Mouse (Mus musculus) neural tube, embryonic 11.5 days (tissue): ENCODE results near the gene Tns1. TPM values are rescaled to one million over a fixed set of nuclear protein-coding genes. Genes with fewer than 3 reads are reported as not detected.

Experiments
- ATAC-seq: fragments of 200-750 bp; cut with Nextera tagmentation; 2 replicates; pipeline ENCODE4 v1.8.0; 2017; ENCODE audit warnings: moderate number of reproducible peaks, mild to moderate bottlenecking, moderate TSS enrichment, moderate library complexity; ENCODE audit not compliant: insufficient read depth, low FRiP score, low TSS enrichment
- DNase-seq: peaks from one replicate; pipeline ENCODE4 v3.0.0-alpha.2; 2015; ENCODE audit warnings: low spot score
- H3K27ac ChIP-seq: fragments of 300-500 bp; sonication (generic); 2 replicates; pipeline ENCODE4 v1.5.1; 2014; ENCODE audit warnings: low read depth, mild to moderate bottlenecking, low read length
- H3K27me3 ChIP-seq: fragments of 300-500 bp; sonication (generic); 2 replicates; pipeline ENCODE4 v1.6.1; 2014; ENCODE audit warnings: mild to moderate bottlenecking, low read length, mixed read lengths; ENCODE audit not compliant: control insufficient read depth, insufficient read depth
- H3K36me3 ChIP-seq: fragments of 300-500 bp; sonication (generic); 2 replicates; pipeline ENCODE4 v1.6.1; 2014; ENCODE audit warnings: mild to moderate bottlenecking, low read length, moderate library complexity, mixed read lengths; ENCODE audit not compliant: control insufficient read depth, insufficient read depth
- H3K4me1 ChIP-seq: fragments of 300-500 bp; sonication (generic); 2 replicates; pipeline ENCODE4 v1.6.1; 2014; ENCODE audit warnings: low read length, mixed read lengths; ENCODE audit not compliant: control insufficient read depth, insufficient read depth
- H3K4me2 ChIP-seq: fragments of 300-500 bp; sonication (generic); 2 replicates; pipeline ENCODE4 v1.6.1; 2014; ENCODE audit warnings: low read depth, mild to moderate bottlenecking, moderate library complexity
- H3K4me3 ChIP-seq: fragments of 300-500 bp; sonication (generic); 2 replicates; pipeline ENCODE4 v1.5.1; 2014; ENCODE audit warnings: low read depth, low read length
- H3K9ac ChIP-seq: fragments of 300-500 bp; sonication (generic); 2 replicates; pipeline ENCODE4 v1.6.1; 2014; ENCODE audit warnings: mild to moderate bottlenecking, low read length
- H3K9me3 ChIP-seq: fragments of 300-500 bp; sonication (generic); 2 replicates; pipeline ENCODE4 v1.6.1; 2016; ENCODE audit warnings: low read length; ENCODE audit not compliant: control insufficient read depth
- WGBS: fragments of 180-500 bp; shearing (Covaris S2); extraction: QIAGEN DNeasy Blood & Tissue Kit; methylation state at CpG from one replicate; pipeline ENCODE4 v1.1.7; 2014; 5-methylcytosine and 5-hydroxymethylcytosine counted together
- polyA plus RNA-seq: library from polyadenylated mRNA; unstranded; fragments of >200 nt; fragmentation: Nextera tagmentation; extraction: Ambion mirVana; gene quantifications from 2 replicates; pipeline ENCODE4 v1.2.1, GENCODE M21; 2014

The Tns1 gene
- polyA plus RNA-seq, 1 experiment from 2014 or later = 17.9 TPM

DNA sequence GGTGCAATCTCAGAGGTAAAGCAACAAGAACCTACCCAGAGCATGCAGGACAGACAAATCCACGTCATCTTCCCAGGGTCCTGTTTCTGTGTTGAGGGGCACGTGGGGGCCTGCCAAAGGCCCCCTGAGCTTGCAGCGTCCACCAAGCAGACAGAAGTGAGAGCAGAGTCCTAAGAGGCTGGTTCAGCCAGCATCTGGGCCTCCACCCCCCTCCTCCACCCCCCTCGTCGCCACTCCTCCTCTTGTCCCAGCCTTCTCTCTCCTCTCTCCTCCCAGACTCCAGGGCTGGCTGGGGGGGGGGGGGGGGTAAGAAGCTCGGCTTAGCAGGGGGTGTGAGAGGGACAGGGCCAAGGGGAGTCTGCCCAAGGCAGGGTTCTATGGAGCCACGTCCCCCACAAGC is 33.1 kb downstream of the Tns1 start:
- Histone ChIP-seq H3K4me3 (peak overlapping the region; percentile 27), H3K4me2 (peak overlapping the region; percentile 31), H3K9ac (no peak overlapping the region), H3K9me3 (no peaks in the 10 kb centered on the region), H3K4me1 (peaks cover 17% of the 10 kb centered on the region), H3K27me3 (no peaks in the 10 kb centered on the region), H3K36me3 (no peaks in the 10 kb centered on the region), H3K27ac (peak overlapping the region; percentile 17)
- ATAC-seq (no peak), DNase-seq (peak; percentile 43)
- WGBS = 35% methylated on average over 4 of the region's 7 CpGs

DNA sequence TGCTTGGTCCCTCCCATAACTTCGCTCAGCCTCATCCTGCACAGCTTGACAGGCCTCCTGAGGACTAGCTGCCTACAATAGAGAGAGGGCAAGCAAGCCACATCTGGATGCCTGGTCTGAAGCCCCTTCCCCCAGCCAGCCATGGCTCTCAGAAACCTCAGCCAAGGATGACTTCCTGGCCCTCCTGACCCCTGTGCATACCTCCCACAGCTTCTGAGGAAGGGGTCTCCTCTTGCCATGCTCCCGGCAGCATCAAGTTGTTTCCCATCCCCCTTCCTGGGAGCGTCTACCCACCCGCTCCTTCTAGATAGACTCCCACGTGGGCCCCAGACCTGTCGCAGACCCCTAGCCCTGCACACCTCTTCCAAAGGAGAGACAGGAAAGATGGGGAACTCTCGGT is 33.9 kb downstream of the Tns1 start:
- ATAC-seq (no peak), DNase-seq (no peak)
- Histone ChIP-seq H3K4me1 (peaks cover 17% of the 10 kb centered on the region), H3K9ac (no peak overlapping the region), H3K9me3 (no peaks in the 10 kb centered on the region), H3K27ac (no peak overlapping the region), H3K4me2 (peak overlapping the region; percentile 31), H3K36me3 (no peaks in the 10 kb centered on the region), H3K27me3 (no peaks in the 10 kb centered on the region), H3K4me3 (peak overlapping the region; percentile 27)
- 46% methylated on average over 7 of the region's 7 CpGs for WGBS

DNA sequence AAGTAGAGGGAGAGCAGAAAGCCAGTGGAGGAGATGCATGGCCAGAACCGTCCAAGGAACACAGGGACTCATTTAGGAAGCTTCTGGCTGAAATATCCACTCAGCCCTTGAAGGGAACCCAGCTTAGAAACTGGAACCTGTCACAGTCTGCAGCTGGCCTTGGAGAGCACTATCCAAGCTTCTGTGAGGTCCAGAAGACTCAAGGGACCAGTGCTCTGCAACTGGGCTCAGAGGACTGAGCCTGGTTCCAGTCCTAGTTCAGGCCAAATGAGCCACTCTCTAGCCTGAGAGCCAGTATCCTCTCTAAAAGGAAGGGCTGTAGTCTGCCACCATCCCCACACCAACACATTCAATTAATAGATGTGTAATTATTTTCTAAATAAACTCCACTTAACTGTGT is 35.7 kb downstream of the Tns1 start:
- H3K4me1 ChIP-seq = peaks cover 20% of the 10 kb centered on the region
- no peak overlapping the region for H3K9ac ChIP-seq
- H3K27ac ChIP-seq = no peak overlapping the region
- DNase-seq = no peak
- ATAC-seq = no peak
- no peaks in the 10 kb centered on the region for H3K9me3 ChIP-seq
- WGBS = 75% methylated on average over 1 of the region's 1 CpGs
- no peak overlapping the region for H3K4me3 ChIP-seq
- H3K27me3 ChIP-seq = no peaks in the 10 kb centered on the region
- no peak overlapping the region for H3K4me2 ChIP-seq
- no peaks in the 10 kb centered on the region for H3K36me3 ChIP-seq

DNA sequence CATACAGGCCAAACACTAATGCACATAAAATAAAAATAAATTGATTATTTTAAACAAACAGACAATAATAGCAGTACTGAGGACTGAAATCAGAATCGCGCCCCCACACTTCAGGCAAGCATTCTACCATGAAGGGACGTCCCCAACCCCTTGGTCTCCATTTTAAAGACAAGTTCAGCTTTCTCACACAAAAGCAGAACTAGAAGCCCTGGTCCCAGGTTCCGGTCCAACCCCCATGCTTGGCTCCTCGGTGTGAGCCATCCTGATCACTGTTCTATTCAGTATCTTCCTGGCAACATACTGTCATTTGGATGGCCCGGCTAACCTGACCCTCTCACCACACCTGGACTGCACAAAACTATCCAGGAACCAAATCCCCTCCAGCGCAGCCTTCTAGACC is 38.7 kb downstream of the Tns1 start:
- no peaks in the 10 kb centered on the region for H3K36me3 ChIP-seq
- no peaks in the 10 kb centered on the region for H3K27me3 ChIP-seq
- no peak for ATAC-seq
- 87% methylated on average over 7 of the region's 7 CpGs for WGBS
- no peak for DNase-seq
- H3K4me1 ChIP-seq = peaks cover 6% of the 10 kb centered on the region; the same call in 1 of the 2 replicates
- no peak overlapping the region for H3K27ac ChIP-seq
- no peak overlapping the region for H3K4me3 ChIP-seq
- H3K4me2 ChIP-seq = no peak overlapping the region
- no peaks in the 10 kb centered on the region for H3K9me3 ChIP-seq
- H3K9ac ChIP-seq = no peak overlapping the region

DNA sequence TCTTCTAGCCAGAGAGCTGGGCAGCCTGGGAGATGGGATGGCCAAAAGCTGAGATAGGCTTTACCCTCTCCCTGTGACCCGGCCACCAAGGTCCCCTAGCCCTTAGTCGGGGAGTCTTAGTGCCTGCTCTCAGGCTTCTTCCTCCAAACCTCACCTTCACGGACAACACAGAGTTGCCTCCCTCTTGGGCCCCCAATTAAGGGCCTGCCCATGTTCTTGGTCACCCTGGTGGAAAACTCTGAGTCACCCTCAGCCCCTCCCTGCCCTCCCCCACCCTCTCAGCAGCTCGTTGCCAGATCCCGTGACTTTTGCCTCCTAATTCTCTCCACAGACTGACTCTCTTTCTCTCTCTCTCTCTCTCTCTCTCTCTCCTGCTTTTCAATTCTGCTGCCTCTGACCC is 39.5 kb downstream of the Tns1 start:
- no peaks in the 10 kb centered on the region for H3K36me3 ChIP-seq
- WGBS = 53% methylated on average over 5 of the region's 5 CpGs
- no peak overlapping the region for H3K4me2 ChIP-seq
- H3K27me3 ChIP-seq = no peaks in the 10 kb centered on the region
- DNase-seq = no peak
- H3K9ac ChIP-seq = no peak overlapping the region
- no peaks in the 10 kb centered on the region for H3K9me3 ChIP-seq
- H3K4me1 ChIP-seq = peaks cover 6% of the 10 kb centered on the region; the same call in 1 of the 2 replicates
- ATAC-seq = no peak
- H3K27ac ChIP-seq = no peak overlapping the region
- no peak overlapping the region for H3K4me3 ChIP-seq

- H3K27me3 ChIP-seq = no peaks in the 10 kb centered on the region
- H3K9me3 ChIP-seq = no peaks in the 10 kb centered on the region
- no peak overlapping the region for H3K27ac ChIP-seq
- no peak overlapping the region for H3K9ac ChIP-seq
- H3K4me2 ChIP-seq = no peak overlapping the region
- 57% methylated on average over 6 of the region's 6 CpGs for WGBS
- H3K4me1 ChIP-seq = peaks cover 6% of the 10 kb centered on the region; the same call in 1 of the 2 replicates
- no peak overlapping the region for H3K4me3 ChIP-seq
- DNase-seq (no peak), ATAC-seq (no peak)
- no peaks in the 10 kb centered on the region for H3K36me3 ChIP-seq
Measured at GRCm38 (mm10) chr1:74084065-74084705, 40.1 kb downstream of the Tns1 start.

- no peak overlapping the region for H3K27ac ChIP-seq
- no peak overlapping the region for H3K4me2 ChIP-seq
- peaks cover 6% of the 10 kb centered on the region; the same call in 1 of the 2 replicates for H3K4me1 ChIP-seq
- H3K27me3 ChIP-seq = no peaks in the 10 kb centered on the region
- no peaks in the 10 kb centered on the region for H3K9me3 ChIP-seq
- DNase-seq (peak; percentile 60), ATAC-seq (no peak)
- H3K9ac ChIP-seq = no peak overlapping the region
- H3K36me3 ChIP-seq = no peaks in the 10 kb centered on the region
- WGBS = 17% methylated on average over 6 of the region's 6 CpGs
- H3K4me3 ChIP-seq = no peak overlapping the region
Measured at GRCm38 (mm10) chr1:74082841-74083463, 41.3 kb downstream of the Tns1 start.

DNA sequence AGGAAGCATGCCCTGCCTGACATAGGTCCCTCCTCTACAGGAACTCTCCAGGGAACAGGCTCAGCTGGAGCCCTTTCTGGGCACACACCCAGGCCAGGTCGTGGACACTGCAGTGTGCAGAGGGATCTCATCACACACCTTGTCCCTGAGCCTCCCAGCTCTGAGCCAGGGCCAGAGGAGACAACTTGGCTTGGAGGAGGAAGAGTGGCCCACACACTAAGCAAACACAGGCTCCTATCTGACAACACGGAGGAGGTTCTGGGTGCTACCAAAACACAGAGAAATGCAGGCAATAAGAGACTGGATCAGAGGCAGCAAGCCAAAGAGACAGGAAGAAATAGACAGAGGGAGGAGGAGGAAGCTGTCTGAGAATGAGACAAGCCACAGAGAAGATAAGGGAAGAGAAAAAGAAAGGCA is 42.7 kb downstream of the Tns1 start:
- no peak overlapping the region for H3K4me3 ChIP-seq
- H3K9me3 ChIP-seq = no peaks in the 10 kb centered on the region
- DNase-seq (no peak), ATAC-seq (no peak)
- H3K36me3 ChIP-seq = no peaks in the 10 kb centered on the region
- no peak overlapping the region for H3K27ac ChIP-seq
- H3K4me2 ChIP-seq = no peak overlapping the region
- 60% methylated on average over 2 of the region's 2 CpGs for WGBS
- H3K4me1 ChIP-seq = peaks cover 6% of the 10 kb centered on the region; the same call in 1 of the 2 replicates
- no peak overlapping the region for H3K9ac ChIP-seq
- no peaks in the 10 kb centered on the region for H3K27me3 ChIP-seq

GRCm38 (mm10) chr1:74077353-74077752 is 46.9 kb downstream of the Tns1 start:
- WGBS = 22% methylated on average over 2 of the region's 2 CpGs
- H3K4me2 ChIP-seq = no peak overlapping the region
- H3K27me3 ChIP-seq = no peaks in the 10 kb centered on the region
- no peak overlapping the region for H3K4me3 ChIP-seq
- H3K36me3 ChIP-seq = no peaks in the 10 kb centered on the region
- no peak for ATAC-seq
- H3K27ac ChIP-seq = no peak overlapping the region
- H3K9ac ChIP-seq = no peak overlapping the region
- no peaks in the 10 kb centered on the region for H3K4me1 ChIP-seq
- no peaks in the 10 kb centered on the region for H3K9me3 ChIP-seq
- DNase-seq = peak; percentile 75
